Mouse (Mus musculus): ENCODE data around the gene Lrp1.

DNA sequence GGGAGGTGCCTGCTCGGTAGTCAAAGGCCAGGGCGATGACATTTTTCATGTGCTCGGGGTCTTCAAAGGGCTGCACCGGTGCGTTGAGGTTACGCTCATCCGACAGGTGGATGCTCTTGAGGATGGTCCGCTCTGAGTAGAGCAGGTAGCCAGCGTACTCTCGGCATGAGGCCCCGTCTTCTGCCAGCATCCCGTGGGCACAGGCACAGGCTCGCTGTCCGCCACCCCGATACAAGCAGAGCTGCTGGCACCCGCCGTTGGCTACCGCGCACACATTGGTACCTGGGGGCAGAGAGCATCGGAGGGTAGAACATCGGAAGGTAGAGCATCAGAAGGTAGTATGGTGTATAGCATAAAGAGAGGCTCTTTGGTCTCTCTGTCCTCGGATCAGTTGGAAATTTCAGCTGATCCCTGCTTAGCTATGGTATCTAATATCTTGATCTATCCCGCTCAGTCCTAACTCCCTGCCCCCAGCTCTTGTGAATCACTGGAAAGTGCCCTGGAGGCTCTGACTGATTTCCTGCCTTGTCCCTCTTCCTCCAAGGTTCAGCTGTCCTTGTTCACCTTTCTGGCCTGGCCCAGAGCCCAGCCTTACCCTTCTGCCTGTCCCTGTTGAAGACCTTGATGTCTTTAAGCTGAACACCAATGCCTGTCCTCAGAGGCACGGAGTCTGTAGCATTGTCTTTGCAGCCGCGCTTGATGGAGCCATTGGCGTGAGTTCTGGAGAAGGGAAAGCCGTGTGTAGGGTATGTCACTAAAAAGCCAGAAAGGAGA lies 54.2 kb downstream of the Lrp1 start:
- no peak for TF ChIP-seq TAL1 (IDR thresholded peaks at IDR 0.05; ENCODE audit: low read length)
- no peak for TF ChIP-seq GATA1 (IDR thresholded peaks at IDR 0.05; ENCODE audit: low read length)
